Mouse (Mus musculus) A20 (cell line): Measurements from ENCODE around the gene Trip4.

Experiments used
- DNase-seq: peaks from one replicate; pipeline ENCODE4 v3.0.0-alpha.2; 2011; ENCODE audit warnings: low read depth, low spot score

Trip4 gene

GRCm38 (mm10) chr9:65908394-65909300, at the start of gene Trip4, which contains the start of gene Csnk1g1:
Gene Trip4, minus strand, starts transcription at chr9:65908794.
Gene Csnk1g1, plus strand, starts transcription at chr9:65908924.
- DNase-seq, result peak; percentile 97

- DNase-seq, result no peak
Measured at GRCm38 (mm10) chr9:65951082-65951587, 42.5 kb upstream of the Trip4 start.

DNA sequence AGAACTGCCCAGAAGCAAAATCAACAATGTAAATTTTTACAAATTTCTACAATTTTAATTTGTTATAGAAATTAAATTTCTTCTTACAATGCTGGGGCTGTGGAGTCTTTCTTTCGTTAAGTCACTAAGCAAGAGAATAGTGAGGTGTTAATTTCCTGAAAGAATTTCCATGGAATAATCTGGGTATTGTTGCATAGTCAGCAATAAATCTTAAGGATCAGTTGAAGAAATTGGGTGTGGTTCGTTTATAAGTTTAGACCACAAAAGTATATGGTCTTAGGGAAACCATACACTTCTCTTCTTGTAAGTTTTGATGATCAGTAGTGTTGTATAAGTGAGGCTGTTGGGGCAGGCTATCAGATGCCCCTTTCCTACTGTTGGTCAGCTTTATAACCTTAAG, 29.0 kb upstream of the Trip4 start:
- no peak for DNase-seq

- DNase-seq, result no peak
Measured at GRCm38 (mm10) chr9:65929826-65930225, 21.2 kb upstream of the Trip4 start.

GRCm38 (mm10) chr9:65928456-65928855, 19.9 kb upstream of the Trip4 start:
- no peak for DNase-seq

GRCm38 (mm10) chr9:65917015-65917414, 8.4 kb upstream of the Trip4 start:
- DNase-seq, result no peak

GRCm38 (mm10) chr9:65913976-65914375, 5.4 kb upstream of the Trip4 start:
- no peak for DNase-seq

- DNase-seq, result no peak
Measured at GRCm38 (mm10) chr9:65909837-65910236, 1.2 kb upstream of the Trip4 start.

GRCm38 (mm10) chr9:65909301-65909801, 757 bp upstream of the Trip4 start:
- DNase-seq, result peak; percentile 81

DNA sequence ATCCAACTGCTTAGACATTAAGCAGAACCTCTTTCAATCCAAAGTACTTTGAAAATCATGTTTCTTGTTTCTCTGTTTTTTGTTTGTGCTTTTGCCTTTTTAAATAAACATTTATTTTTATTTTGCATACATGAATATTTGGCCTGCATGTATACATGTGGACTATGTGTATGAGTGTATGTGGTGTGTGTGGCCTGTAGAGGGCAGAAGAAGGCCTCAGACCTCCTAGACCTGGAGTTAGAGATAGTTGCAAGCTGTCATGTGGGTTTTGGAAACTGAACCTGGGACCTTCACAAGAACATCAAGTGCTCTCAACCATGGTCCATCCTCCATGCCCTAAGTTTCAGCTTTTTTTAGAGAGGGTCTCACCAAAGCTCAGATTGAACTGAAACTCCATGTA, 5.2 kb downstream of the Trip4 start:
- peak; percentile 51 for DNase-seq

DNA sequence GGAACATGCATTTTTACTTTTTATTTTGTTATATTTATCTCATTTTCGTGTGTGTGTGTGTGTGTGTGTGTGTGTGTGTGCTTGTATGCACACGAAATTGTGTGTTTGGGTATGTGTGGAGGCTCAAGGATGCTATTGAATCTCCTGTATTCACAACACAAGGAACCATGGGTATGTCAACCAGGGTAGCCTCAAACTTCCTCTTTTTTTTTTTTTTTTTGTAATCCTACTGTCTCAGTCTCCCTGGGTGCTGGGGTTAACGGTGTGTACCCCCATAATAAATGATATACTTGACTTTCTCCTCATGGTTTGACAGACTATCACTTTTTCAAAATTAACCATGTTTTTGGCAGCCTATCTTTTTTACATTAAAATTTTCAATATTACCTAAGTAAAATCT, 5.7 kb downstream of the Trip4 start:
- DNase-seq, result no peak

DNA sequence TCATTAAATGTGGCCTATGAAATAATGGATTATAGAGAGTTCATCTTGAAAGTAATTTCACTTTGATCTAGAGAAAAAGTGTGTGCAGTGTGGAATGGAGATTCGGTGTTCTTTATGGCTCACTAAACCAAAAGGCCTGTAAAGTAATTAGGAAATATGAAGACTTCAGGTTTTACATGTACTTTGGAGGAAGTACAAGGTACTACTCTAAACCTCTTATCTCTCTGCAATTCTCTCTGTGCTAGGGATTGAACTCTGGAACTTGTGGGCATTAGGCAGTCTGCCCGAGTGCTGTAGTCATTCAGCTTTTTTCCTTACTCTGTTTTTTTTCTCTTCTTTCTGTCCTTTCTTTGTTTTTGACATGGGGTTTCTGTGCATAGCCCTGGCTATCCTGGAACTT, 11.6 kb downstream of the Trip4 start:
- no peak for DNase-seq

DNA sequence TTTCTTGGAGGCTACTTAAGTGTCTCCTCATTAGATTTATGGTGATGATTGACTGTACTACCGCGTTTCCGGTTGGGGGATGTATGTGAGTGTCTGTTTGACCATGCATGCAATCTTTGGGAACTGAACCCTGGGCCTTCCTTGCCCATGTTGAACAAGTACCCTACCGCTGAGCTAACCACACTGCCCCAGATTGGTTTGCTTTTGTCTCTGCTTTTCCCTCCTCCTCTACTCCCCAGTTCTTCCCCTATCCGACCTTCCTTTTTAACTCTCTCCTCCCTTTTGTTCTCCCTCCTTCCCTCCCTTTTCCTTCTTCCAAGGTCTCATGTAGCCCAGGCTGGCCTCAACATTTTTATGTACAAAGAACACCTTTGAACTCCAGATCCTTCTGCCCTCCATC, 17.5 kb downstream of the Trip4 start:
- DNase-seq, result peak; percentile 64

GRCm38 (mm10) chr9:65890143-65890628, 18.4 kb downstream of the Trip4 start, which contains the start of gene Pclaf:
Gene Pclaf, plus strand, starts transcription at chr9:65890237.
- DNase-seq, result peak; percentile 96

- peak; percentile 94 for DNase-seq
Measured at GRCm38 (mm10) chr9:65884564-65885315, 23.9 kb downstream of the Trip4 start.

DNA sequence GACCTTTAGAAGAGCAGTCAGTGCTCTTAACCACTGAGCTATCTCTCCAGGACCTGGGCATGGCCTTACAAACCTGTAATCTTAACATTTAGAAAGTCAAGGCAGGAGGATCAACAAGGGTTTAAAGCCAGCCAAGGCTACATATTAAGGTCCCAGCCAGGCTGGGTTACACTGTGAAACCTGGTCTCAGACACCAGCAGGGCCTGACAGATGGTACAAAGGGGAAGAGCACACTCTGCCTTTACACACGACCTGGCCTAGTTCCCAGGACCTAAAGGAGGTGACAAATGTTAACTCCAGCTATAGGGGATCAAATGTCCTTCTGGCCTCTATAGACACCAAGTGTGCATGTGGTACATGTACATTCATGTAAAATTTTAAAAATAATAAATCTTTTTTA, 48.9 kb downstream of the Trip4 start:
- DNase-seq, result no peak

DNA sequence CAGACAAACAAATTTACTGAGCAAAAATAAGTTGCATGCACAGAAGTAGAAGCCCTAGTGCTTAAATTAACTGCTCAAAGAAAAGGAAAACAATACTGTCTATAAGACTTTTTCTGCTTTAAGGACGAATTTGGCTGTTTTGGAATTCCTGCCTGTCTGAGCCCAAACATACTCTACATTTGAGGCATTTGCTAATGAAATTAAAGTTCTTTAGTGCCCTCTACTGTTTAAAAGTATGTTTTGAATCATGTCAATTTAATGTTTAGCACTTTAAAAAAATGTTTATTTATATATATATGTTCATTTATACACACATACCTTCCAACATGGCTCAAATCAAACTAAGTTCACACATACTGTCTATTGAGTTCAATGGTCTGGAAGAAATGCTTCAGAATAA, 58.4 kb downstream of the Trip4 start:
- DNase-seq, result peak; percentile 24

GRCm38 (mm10) chr9:65848154-65848553, 60.4 kb downstream of the Trip4 start:
- no peak for DNase-seq

DNA sequence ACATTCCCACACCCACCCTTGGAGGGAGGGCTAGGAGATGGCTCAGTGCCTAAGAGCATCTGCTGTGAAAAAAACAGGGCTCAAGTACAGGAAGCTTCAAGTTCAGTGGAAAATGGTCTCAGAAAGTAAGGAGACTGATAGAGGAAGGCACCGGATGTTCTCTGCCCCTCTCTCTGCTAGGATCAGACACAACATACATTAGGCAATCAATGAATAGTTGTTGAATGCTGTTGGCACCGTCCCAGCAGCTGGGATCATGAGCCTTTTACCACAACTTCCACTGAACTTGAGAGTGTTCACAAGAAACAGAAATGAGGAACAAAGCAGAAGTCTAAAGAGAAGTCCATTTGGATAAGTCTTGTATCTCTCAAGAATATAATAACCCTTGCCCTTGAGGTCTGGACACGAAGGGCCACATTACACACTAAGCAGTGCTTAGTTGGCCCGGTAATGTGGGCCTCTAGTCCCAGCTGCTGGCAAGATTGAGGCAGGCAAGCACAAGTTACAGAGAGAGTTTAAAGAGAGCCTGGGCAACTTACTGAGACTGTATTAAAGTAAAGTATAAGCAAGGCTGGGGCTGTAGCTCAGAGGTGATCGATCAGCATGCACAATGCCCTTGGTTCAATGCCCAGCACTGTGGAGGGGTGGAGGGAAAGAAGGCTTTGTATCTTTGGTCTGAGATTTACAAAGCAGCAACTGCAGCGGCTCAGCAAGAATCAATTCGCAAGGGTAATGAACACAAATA, 64.0 kb downstream of the Trip4 start:
- DNase-seq, result no peak

DNA sequence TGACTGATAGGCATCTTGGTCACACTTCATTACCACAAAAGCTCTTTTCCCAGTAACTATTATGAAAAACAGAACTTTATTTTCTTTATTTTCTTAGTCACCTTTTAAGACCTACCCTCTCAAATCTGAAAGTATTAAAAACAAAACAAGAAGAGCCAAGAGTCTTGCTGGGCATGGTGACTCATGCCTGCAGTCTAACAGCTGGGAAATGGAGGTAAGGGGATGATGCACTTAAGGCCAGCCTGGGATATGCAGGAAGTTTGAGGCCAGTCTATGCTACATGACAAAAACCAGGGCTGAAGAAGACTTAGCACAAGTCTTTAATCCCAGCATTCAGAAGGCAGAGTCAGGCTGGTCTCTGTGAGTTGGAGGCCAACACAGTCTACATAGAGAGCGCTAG, 68.8 kb downstream of the Trip4 start:
- DNase-seq, result no peak

GRCm38 (mm10) chr9:65836916-65837315, 71.7 kb downstream of the Trip4 start:
- DNase-seq, result no peak
